Mouse (Mus musculus) heart, postnatal 0 days (tissue): ENCODE results near the gene Cx3cr1. TPM values are rescaled to one million over a fixed set of nuclear protein-coding genes. Genes with fewer than 3 reads are reported as not detected.

Experiments
- ATAC-seq: fragments of 200-750 bp; cut with Nextera tagmentation; 2 replicates; pipeline ENCODE4 v1.8.0; 2017; ENCODE audit warnings: low read depth, moderate number of reproducible peaks, moderate library complexity; ENCODE audit not compliant: insufficient read depth
- DNase-seq: peaks from one replicate; pipeline ENCODE4 v3.0.0-alpha.2; 2016; ENCODE audit warnings: low spot score
- H3K27ac ChIP-seq: fragments of 300-500 bp; sonication (generic); 2 replicates; pipeline ENCODE4 v1.5.1; 2014; ENCODE audit warnings: low read depth, mild to moderate bottlenecking
- H3K27me3 ChIP-seq: fragments of 300-500 bp; sonication (generic); 2 replicates; pipeline ENCODE4 v1.6.1; 2014; ENCODE audit warnings: low read length, mixed read lengths; ENCODE audit not compliant: control insufficient read depth, insufficient read depth
- H3K36me3 ChIP-seq: fragments of 300-500 bp; sonication (generic); replicated peaks from 2 replicates; pipeline ENCODE4 v1.6.1; 2014; ENCODE audit warnings: low read length, mixed read lengths; ENCODE audit not compliant: control insufficient read depth, insufficient read depth
- H3K4me1 ChIP-seq: fragments of 300-500 bp; sonication (generic); 2 replicates; pipeline ENCODE4 v1.6.1; 2014; ENCODE audit warnings: antibody characterized with exemption; ENCODE audit not compliant: control insufficient read depth, insufficient read depth
- H3K4me2 ChIP-seq: fragments of 300-500 bp; sonication (generic); 2 replicates; pipeline ENCODE4 v1.6.1; 2014; ENCODE audit warnings: low read depth, mild to moderate bottlenecking, low read length, moderate library complexity
- H3K4me3 ChIP-seq: fragments of 300-500 bp; sonication (generic); 2 replicates; pipeline ENCODE4 v1.5.1; 2014; ENCODE audit warnings: low read depth, low read length
- H3K9ac ChIP-seq: fragments of 300-500 bp; sonication (generic); replicated peaks from 2 replicates; pipeline ENCODE4 v1.6.1; 2014; ENCODE audit warnings: low read depth, low read length, mixed read lengths
- H3K9me3 ChIP-seq: fragments of 300-500 bp; sonication (generic); replicated peaks from 2 replicates; pipeline ENCODE4 v1.6.1; 2016; ENCODE audit warnings: low read length; ENCODE audit not compliant: control insufficient read depth
- CTCF ChIP-seq: IDR thresholded peaks from 2 replicates; pipeline ENCODE4 v1.5.1; 2016; ENCODE audit warnings: antibody characterized with exemption, control low read depth, low read depth
- EP300 ChIP-seq: IDR thresholded peaks from 2 replicates; pipeline ENCODE4 v1.6.1; 2016; ENCODE audit warnings: antibody characterized with exemption, low read depth
- WGBS: fragments of 180-500 bp; shearing (Covaris S2); extraction: QIAGEN DNeasy Blood & Tissue Kit; methylation state at CpG from one replicate; pipeline ENCODE4 v1.1.7; 2014; 5-methylcytosine and 5-hydroxymethylcytosine counted together
- polyA plus RNA-seq: library from polyadenylated mRNA; unstranded; fragments of >200 nt; fragmentation: Nextera tagmentation; extraction: Ambion mirVana; gene quantifications from 2 replicates; pipeline ENCODE4 v1.2.1, GENCODE M21; 2015
- total RNA-seq: library from RNA; depleted of rRNA; stranded (reverse); fragments of >200 nt; gene quantifications from 2 replicates; pipeline ENCODE4 v1.2.3, GENCODE M21; 2014; ENCODE audit warnings: low replicate concordance

Gene Cx3cr1
- total and polyA plus RNA-seq, 2 experiments from 2014 or later = 4.7 to 5.2 TPM

DNA sequence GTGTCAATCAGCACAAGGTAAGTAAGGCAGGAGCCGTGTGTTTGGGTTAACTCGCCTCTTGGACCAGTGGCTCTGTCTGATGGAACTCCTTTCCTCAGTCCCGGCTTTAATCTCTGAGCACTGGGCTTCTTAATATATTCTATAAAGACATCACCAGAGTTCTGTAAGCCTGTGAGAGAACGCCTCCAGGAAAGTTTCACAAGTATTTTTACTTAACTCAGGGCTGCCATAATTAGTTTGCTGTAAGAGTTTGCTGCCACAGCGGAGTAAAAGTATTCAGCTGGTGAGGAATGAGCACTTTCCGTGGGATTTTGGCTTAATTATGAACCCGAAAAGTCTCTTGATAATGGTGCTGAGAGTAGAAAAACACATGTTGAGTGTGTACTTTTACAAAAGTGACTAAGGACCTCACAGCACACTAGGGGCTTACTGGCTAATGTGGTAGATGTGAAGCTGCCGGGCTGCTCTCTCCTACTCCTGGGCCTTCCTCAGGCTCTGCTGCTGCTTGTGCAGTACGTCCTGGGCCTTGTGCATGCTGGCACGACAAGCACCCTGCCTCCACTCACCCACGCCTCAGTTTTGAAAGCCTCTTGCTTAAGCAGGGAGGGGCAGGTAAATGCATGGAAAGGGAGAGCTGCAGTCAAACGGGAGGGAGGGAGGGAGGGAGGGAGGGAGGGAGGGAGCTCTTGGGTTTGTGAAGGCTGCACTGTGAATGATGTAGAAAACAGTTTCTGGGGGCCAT, 167.1 kb downstream of the Cx3cr1 start:
- TF ChIP-seq CTCF (no peak), EP300 (no peak)
- peaks cover 54% of the 10 kb centered on the region for H3K36me3 ChIP-seq
- no peaks in the 10 kb centered on the region for H3K27me3 ChIP-seq
- H3K4me1 ChIP-seq = no peaks in the 10 kb centered on the region
- no peak overlapping the region for H3K4me2 ChIP-seq
- H3K27ac ChIP-seq = no peak overlapping the region
- WGBS = 82% methylated on average over 12 of the region's 12 CpGs
- no peak overlapping the region for H3K4me3 ChIP-seq
- ATAC-seq = no peak
- no peak for DNase-seq
- H3K9me3 ChIP-seq = no peaks in the 10 kb centered on the region
- H3K9ac ChIP-seq = no peak overlapping the region

GRCm38 (mm10) chr9:119899446-119899845, 170.2 kb downstream of the Cx3cr1 start:
- Histone ChIP-seq H3K4me2 (no peak overlapping the region), H3K9ac (no peak overlapping the region), H3K36me3 (peaks cover 25% of the 10 kb centered on the region), H3K4me1 (peaks cover 9% of the 10 kb centered on the region; the same call in 1 of the 2 replicates), H3K4me3 (no peak overlapping the region), H3K27ac (no peak overlapping the region), H3K27me3 (no peaks in the 10 kb centered on the region), H3K9me3 (no peaks in the 10 kb centered on the region)
- WGBS = 87% methylated on average over 2 of the region's 2 CpGs
- ATAC-seq (no peak), DNase-seq (no peak)
- TF ChIP-seq EP300 = no peak
- TF ChIP-seq CTCF = no peak

- H3K4me2 ChIP-seq = peak overlapping the region; percentile 84
- peak overlapping the region; percentile 97 for H3K4me3 ChIP-seq
- H3K27me3 ChIP-seq = no peaks in the 10 kb centered on the region
- TF ChIP-seq CTCF (no peak), EP300 (no peak)
- H3K4me1 ChIP-seq = peaks cover 12% of the 10 kb centered on the region; the same call in 1 of the 2 replicates
- DNase-seq = peak; percentile 28
- H3K27ac ChIP-seq = peak overlapping the region; percentile 80
- 1% methylated on average over 30 of the region's 71 CpGs for WGBS
- no peaks in the 10 kb centered on the region for H3K9me3 ChIP-seq
- peak overlapping the region; percentile 88 for H3K9ac ChIP-seq
- 0 out of 2 replicates have a peak, but pooled peaks cover 5% of the 10 kb centered on the region for H3K36me3 ChIP-seq
- ATAC-seq = peak; percentile 65
These were observed 174.5 kb downstream of the Cx3cr1 start for GRCm38 (mm10) chr9:119895040-119895721.

GRCm38 (mm10) chr9:119894339-119895009, 175.2 kb downstream of the Cx3cr1 start, which contains the start of gene Wdr48:
Wdr48 (plus strand) TSS chr9:119894878.
- peak; percentile 100 for DNase-seq
- Histone ChIP-seq H3K4me1 (peaks cover 12% of the 10 kb centered on the region; the same call in 1 of the 2 replicates), H3K9me3 (no peaks in the 10 kb centered on the region), H3K9ac (peak within 1 kb of the TSS; percentile 88), H3K27ac (peak within 1 kb of the TSS; percentile 80), H3K36me3 (no peaks in the 10 kb centered on the region), H3K27me3 (no peaks in the 10 kb centered on the region), H3K4me3 (peak within 1 kb of the TSS; percentile 97), H3K4me2 (peak within 1 kb of the TSS; percentile 84)
- 3% methylated on average over 34 of the region's 34 CpGs for WGBS
- peak; percentile 100 for ATAC-seq
- no peak for TF ChIP-seq CTCF
- no peak for TF ChIP-seq EP300

GRCm38 (mm10) chr9:119893881-119894280, 175.8 kb downstream of the Cx3cr1 start:
- ATAC-seq = no peak
- WGBS = 85% methylated on average over 5 of the region's 5 CpGs
- Histone ChIP-seq H3K9ac (0 out of 2 replicates have a peak overlapping the region, but pooled peaks have one; percentile 88), H3K9me3 (no peaks in the 10 kb centered on the region), H3K27me3 (no peaks in the 10 kb centered on the region), H3K36me3 (no peaks in the 10 kb centered on the region), H3K4me3 (no peak overlapping the region), H3K4me2 (peak overlapping the region; percentile 67; the same call in 1 of the 2 replicates), H3K4me1 (peaks cover 12% of the 10 kb centered on the region; the same call in 1 of the 2 replicates), H3K27ac (no peak overlapping the region)
- no peak for DNase-seq
- no peak for TF ChIP-seq CTCF
- no peak for TF ChIP-seq EP300
